16 mouse cellular contexts compared by ENCODE assay signal in the genomic region with DNA sequence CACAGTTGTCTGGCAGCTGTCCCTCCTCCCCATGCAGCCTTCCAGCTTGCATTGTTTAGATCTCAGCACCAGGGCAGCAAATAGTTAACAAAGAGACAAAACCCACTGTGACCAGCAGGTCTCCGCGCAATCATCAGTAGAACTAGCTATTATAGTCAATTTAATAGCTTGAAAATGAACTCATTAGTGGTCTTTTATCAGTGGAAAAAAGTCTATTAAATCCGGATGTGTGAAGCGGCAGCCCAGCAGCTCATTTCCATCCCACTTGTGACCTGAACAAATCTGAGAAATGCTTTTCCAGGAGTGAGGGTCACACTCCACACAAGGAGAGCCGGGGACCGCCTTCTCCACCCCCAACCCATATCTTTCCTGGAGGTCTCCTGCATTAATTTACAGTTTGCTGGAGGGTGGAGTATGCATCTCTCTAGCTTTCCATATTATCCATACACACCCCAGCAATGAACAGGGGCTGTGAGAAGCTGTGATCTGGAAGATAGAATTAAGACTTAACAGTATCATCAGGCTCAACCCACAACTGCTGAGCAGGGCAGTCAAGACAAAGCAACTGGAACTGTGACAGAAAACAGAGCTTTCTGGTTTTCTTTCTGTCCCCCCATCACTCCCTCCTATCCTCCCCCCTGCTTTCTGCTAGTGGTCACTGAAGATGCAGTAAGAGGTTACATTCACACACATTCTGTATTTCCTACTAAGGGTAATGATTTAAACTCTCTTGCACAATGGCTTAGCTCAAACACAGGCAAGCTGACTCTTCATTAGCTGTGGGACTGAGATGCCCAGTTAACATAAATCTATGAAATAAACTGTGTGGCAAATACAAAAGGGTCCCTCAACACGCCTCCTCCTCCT.
A peak's percentile ranks its signal among the peaks of the same experiment; 100 is the strongest.
DNase-seq lines count a peak whose midpoint lies in the region; ATAC-seq and TF ChIP-seq lines count a peak whose summit lies in the region.
"Had no signal": no experiment of that assay in that cellular context is flagged by ENCODE, and none has a peak within 500 bp of the region (broad histone marks: within the 10 kb centered on the region; RNA-seq: fewer than 3 reads in every experiment).

No protein-coding gene starts in this region.

- 8% methylated on average over 7 of the region's 7 CpGs for WGBS in forebrain, embryonic 15.5 days
- 17% methylated on average over 7 of the region's 7 CpGs for WGBS in hindbrain, embryonic 16.5 days
- 18% methylated on average over 7 of the region's 7 CpGs for WGBS in midbrain, postnatal 0 days
- WGBS in liver, embryonic 12.5 days (ENCODE audit: insufficient replicate concordance) = 45% methylated on average over 7 of the region's 7 CpGs

- H3K36me3 ChIP-seq in forebrain, embryonic 15.5 days = no peaks in the 10 kb centered on the region
- no peaks in the 10 kb centered on the region for H3K36me3 ChIP-seq in hindbrain, embryonic 16.5 days (ENCODE audit: control insufficient read depth, insufficient read depth, low read length)
- H3K36me3 ChIP-seq in midbrain, postnatal 0 days (ENCODE audit: insufficient read depth, low read length) = no peaks in the 10 kb centered on the region
- H3K36me3 ChIP-seq in liver, embryonic 12.5 days = no peaks in the 10 kb centered on the region
- H3K36me3 ChIP-seq: limb, embryonic 13.5 days had no signal

- no peak for TF ChIP-seq CTCF in midbrain, postnatal 0 days (IDR thresholded peaks at IDR 0.05)

- ATAC-seq in forebrain, embryonic 15.5 days (replicated peaks) = peak; percentile 62
- peak; percentile 76 for ATAC-seq in hindbrain, embryonic 16.5 days
- ATAC-seq in midbrain, postnatal 0 days (ENCODE audit: low FRiP score) = 0 out of 2 replicates have a peak, but pooled peaks have one; percentile 28
- ATAC-seq in activated CD4-positive, CD25-positive, alpha-beta regulatory T cell, adult 4 months = no peak
- ATAC-seq in liver, embryonic 12.5 days = no peak
- ATAC-seq: intestine, postnatal 0 days had no signal

- no peak overlapping the region for H3K4me3 ChIP-seq in forebrain, embryonic 15.5 days
- H3K4me3 ChIP-seq in hindbrain, embryonic 16.5 days (ENCODE audit: low read length) = no peak overlapping the region
- no peak overlapping the region for H3K4me3 ChIP-seq in midbrain, postnatal 0 days (ENCODE audit: low read depth, low read length)
- no peak overlapping the region for H3K4me3 ChIP-seq in liver, embryonic 12.5 days
- H3K4me3 ChIP-seq: limb, embryonic 13.5 days had no signal

- DNase-seq in embryo, embryonic 10.5 days (ENCODE audit: low spot score) = peak; percentile 38
- peak; percentile 34 for DNase-seq in midbrain, postnatal 0 days (ENCODE audit: low spot score)
- no peak for DNase-seq in yolk sac, embryonic 10.5 days (ENCODE audit: low spot score)
- DNase-seq in cerebellum, postnatal 10 days = no peak
- DNase-seq: adrenal gland, postnatal 10 days; B cell, adult 2 months; cerebellum, adult 9-11 months; heart, adult 11 months; kidney, postnatal 4 days; lung, adult 18-20 months had no signal

- H3K9me3 ChIP-seq in forebrain, embryonic 15.5 days = no peaks in the 10 kb centered on the region
- H3K9me3 ChIP-seq in hindbrain, embryonic 16.5 days (ENCODE audit: control insufficient read depth, low read length) = no peaks in the 10 kb centered on the region
- H3K9me3 ChIP-seq in midbrain, postnatal 0 days (ENCODE audit: low read length) = no peaks in the 10 kb centered on the region
- no peaks in the 10 kb centered on the region for H3K9me3 ChIP-seq in liver, embryonic 12.5 days (replicated peaks)
- H3K9me3 ChIP-seq: limb, embryonic 13.5 days had no signal

- H3K4me1 ChIP-seq in forebrain, embryonic 15.5 days = peaks cover 16% of the 10 kb centered on the region
- peaks cover 11% of the 10 kb centered on the region for H3K4me1 ChIP-seq in hindbrain, embryonic 16.5 days (ENCODE audit: control insufficient read depth, insufficient read depth, low read depth, low read length)
- 0 out of 2 replicates have a peak, but pooled peaks cover 6% of the 10 kb centered on the region for H3K4me1 ChIP-seq in midbrain, postnatal 0 days (ENCODE audit: insufficient read depth, low read length)
- H3K4me1 ChIP-seq in liver, embryonic 12.5 days = no peaks in the 10 kb centered on the region

- no peak overlapping the region for H3K9ac ChIP-seq in forebrain, embryonic 15.5 days (replicated peaks)
- no peak overlapping the region for H3K9ac ChIP-seq in hindbrain, embryonic 16.5 days (ENCODE audit: low read depth, low read length)
- no peak overlapping the region for H3K9ac ChIP-seq in midbrain, postnatal 0 days (replicated peaks; ENCODE audit: low read length, poor library complexity, severe bottlenecking)
- H3K9ac ChIP-seq in liver, embryonic 12.5 days = no peak overlapping the region
- H3K9ac ChIP-seq: limb, embryonic 13.5 days had no signal

- H3K4me2 ChIP-seq in forebrain, embryonic 15.5 days (replicated peaks) = 0 out of 2 replicates have a peak overlapping the region, but pooled peaks have one; percentile 4
- H3K4me2 ChIP-seq in hindbrain, embryonic 16.5 days (ENCODE audit: low read length) = no peak overlapping the region
- H3K4me2 ChIP-seq in midbrain, postnatal 0 days (ENCODE audit: low read depth, low read length, poor library complexity, severe bottlenecking) = no peak overlapping the region
- no peak overlapping the region for H3K4me2 ChIP-seq in liver, embryonic 12.5 days
- H3K4me2 ChIP-seq: limb, embryonic 13.5 days had no signal

- no peaks in the 10 kb centered on the region for H3K27me3 ChIP-seq in forebrain, embryonic 15.5 days
- no peaks in the 10 kb centered on the region for H3K27me3 ChIP-seq in hindbrain, embryonic 16.5 days (replicated peaks; ENCODE audit: control insufficient read depth, insufficient read depth, low read length)
- H3K27me3 ChIP-seq in midbrain, postnatal 0 days (ENCODE audit: insufficient read depth, low read length) = no peaks in the 10 kb centered on the region
- H3K27me3 ChIP-seq in liver, embryonic 12.5 days (replicated peaks) = no peaks in the 10 kb centered on the region

- no peak overlapping the region for H3K27ac ChIP-seq in forebrain, embryonic 15.5 days (replicated peaks)
- peak overlapping the region; percentile 50; the same call in 1 of the 2 replicates for H3K27ac ChIP-seq in hindbrain, embryonic 16.5 days (ENCODE audit: low read depth, low read length)
- no peak overlapping the region for H3K27ac ChIP-seq in midbrain, postnatal 0 days (ENCODE audit: low read depth, low read length)
- no peak overlapping the region for H3K27ac ChIP-seq in liver, embryonic 12.5 days
- H3K27ac ChIP-seq: limb, embryonic 13.5 days had no signal

Comparison
In these comparisons a context has a peak if more than half of its experiments do, and no peak if none do; other contexts are left out.
1. DNase-seq: peak in embryo, embryonic 10.5 days (single experiment) and midbrain, postnatal 0 days (single experiment); none in yolk sac, embryonic 10.5 days (single experiment) and cerebellum, postnatal 10 days (0 of 2).
2. ATAC-seq: peak in forebrain, embryonic 15.5 days (single experiment), hindbrain, embryonic 16.5 days (single experiment) and midbrain, postnatal 0 days (single experiment); none in activated CD4-positive, CD25-positive, alpha-beta regulatory T cell, adult 4 months (single experiment) and liver, embryonic 12.5 days (single experiment).